Mouse (Mus musculus) neutrophil, adult 5-6 weeks (primary cell): ENCODE measurements around the gene Usp22. TPM values are rescaled to one million over a fixed set of nuclear protein-coding genes. Genes with fewer than 3 reads are reported as not detected.
A peak's percentile ranks its signal among the peaks of the same experiment; 100 is the strongest.

Experiments
- ATAC-seq: fragments of 151-379, 151-347 bp; 2 replicates; pipeline ENCODE4 v1.8.0; 2017; ENCODE audit warnings: mild to moderate bottlenecking, moderate TSS enrichment; ENCODE audit not compliant: insufficient number of reproducible peaks, poor library complexity, low FRiP score, severe bottlenecking; ENCODE audit errors: extremely low read depth
- total RNA-seq: library from RNA; stranded (forward); fragments of 200-1000 nt; gene quantifications from 2 replicates; pipeline ENCODE4 v1.2.3, GENCODE M21; 2017

Gene Usp22
- total RNA-seq, 1 experiment from 2014 or later = 94.3 TPM

DNA sequence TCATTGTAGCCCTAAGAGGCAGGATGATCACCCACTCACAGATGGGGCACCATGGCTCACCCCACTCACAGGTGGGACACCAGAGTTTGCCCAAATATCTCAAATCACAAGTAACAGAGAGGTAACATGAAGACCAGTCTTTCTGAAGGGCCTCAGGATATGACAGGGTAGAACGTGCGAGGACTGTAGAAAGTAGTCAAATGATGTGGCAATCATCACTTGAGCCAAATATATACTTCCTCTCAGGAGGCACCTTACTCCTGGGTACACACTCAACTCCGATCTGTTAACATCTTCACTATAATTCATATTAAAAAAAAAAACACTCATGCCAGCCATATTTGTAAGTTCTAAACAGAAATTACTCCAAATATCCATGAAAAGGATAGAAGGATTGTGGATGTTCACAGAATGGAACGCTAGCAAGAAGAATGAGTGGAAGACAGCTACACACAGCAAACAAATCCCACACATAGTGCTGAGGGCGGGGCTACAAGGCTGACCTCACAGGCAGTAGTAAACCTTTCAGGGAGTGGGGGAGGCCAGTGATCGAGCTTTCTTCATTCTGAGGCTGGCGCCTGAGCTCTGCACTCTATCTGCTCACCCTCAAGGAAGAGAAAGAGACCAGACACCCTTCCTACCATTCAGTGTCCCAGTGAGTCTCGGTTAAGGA, 62.4 kb downstream of the Usp22 start:
- peak; percentile 42 for ATAC-seq

DNA sequence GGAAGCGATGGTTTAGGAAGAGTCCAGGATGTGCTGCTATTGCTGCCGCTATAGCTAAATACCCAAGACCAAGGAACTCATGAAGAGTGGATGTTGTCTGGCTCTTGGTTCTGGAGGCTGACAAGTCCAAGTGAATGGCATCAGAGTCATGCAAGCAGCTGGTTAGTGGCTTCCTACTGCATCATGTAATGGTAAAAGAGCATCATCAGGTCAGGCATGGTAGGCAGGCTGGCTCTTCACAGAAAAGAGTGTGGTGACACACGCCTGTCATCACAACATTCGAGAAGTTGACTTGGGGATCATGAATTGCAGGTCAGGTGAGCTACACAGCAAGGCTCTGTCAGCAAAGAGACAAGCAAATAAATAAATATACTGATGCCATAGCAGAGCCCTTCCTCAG, 63.4 kb downstream of the Usp22 start:
- no peak for ATAC-seq

DNA sequence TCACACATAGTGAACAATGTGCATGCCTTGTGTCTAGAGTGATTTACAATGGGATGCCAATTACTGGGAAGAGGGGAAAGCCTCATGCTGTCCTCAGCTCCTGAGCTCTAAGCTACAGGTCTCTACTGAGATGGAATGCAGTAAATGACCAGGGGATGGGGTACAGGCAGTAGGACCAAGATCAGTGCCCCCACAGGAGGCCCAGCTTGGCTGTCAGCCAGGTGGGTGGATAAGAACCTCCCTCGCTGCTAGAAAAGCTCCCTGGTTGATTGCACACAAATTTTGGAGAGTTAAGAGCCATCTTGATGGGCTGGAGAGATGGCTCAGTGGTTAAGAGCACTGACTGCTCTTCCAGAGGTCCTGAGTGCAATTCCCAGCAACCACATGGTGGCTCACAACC, 63.9 kb downstream of the Usp22 start:
- no peak for ATAC-seq

DNA sequence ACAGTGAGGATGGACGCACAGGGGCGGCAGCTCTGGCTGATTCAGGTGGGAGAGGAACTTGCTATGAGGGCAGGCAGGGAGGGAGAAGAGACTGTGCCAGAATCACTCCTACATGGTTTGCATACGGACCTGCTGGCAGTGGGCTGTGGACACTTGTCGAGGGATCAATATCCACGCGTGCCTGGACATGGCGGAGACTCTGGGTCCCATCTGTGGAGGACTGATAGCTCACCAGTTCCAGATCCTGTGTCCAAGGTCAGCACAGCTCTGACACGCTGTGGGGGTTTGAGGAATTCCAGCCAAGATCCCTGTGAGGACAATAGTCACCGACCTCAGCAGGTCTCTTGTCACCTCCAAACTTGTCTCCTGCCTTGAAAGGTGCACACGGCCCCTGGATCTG, 64.7 kb downstream of the Usp22 start:
- ATAC-seq = no peak

DNA sequence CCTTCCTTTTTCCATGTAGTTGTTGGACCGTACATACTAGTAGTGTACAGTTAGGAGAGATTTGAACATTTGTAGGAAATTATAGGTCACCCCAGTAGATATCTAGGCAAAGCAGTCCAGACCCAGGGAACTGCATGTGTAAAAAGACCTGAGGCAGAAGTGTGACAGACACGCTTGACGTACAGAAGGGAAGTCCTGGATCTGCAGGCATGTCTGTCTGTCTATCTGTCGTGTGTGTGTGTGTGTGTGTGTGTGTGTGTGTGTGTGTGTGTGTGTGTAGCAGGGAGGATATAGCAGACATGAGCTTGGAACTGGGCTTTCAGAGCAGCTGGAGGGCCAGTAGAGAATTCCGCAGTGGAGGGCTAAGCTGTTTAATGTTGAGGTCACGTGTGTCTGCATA, 65.1 kb downstream of the Usp22 start:
- no peak for ATAC-seq

DNA sequence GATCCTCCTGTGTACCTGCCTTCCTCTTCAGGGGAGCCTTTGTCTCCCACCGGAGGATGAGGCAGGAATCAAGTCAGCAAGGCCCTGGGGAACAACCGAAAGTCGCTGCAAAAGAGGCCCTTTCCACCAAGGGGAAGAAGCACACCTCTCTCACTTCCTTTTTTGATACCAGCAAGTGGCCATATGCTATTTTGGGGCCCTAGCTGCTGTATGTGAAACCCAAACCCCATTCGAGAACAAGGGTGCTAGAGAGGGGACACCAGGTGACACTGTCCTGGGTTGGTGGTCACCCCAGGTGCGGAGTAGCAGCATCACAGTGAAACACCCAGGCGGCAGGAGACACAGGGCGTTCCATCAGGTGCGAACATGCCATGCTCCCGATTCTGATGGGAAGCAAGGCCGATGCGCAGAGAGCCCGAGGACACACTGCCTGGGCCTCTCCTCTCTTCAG, 65.9 kb downstream of the Usp22 start:
- ATAC-seq = peak; percentile 55

DNA sequence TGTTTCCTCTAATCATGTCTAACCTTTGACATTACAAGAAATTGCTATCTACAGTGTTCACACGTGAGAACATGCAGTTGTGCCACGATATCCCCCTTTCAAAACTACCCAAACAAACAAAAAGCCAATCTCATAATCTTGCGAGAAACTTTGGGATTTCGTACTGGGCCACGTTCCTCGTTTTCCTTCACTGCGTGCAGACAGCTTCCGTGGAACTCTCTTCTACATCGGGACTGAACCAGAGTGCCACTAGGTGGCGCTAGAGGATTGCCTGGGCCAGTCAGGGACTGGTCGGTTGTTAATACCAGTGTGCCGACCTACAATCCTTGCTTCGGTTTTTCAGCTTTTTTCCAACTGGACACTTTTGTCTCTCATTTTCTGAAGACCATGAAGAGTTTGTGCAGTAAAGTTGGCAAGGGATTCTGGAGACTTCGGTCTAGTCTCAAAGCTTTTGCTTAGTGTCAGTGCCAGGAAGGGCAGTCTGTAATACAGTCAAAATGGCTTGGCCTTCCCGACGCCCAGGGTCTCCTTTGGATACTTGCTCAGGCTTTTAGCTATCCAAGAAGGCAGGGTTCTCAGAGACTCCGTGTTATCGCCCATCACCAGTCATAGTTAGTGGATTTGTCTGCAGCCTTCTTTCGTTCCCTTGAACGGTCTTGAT, 70.5 kb downstream of the Usp22 start:
- ATAC-seq = peak; percentile 72

DNA sequence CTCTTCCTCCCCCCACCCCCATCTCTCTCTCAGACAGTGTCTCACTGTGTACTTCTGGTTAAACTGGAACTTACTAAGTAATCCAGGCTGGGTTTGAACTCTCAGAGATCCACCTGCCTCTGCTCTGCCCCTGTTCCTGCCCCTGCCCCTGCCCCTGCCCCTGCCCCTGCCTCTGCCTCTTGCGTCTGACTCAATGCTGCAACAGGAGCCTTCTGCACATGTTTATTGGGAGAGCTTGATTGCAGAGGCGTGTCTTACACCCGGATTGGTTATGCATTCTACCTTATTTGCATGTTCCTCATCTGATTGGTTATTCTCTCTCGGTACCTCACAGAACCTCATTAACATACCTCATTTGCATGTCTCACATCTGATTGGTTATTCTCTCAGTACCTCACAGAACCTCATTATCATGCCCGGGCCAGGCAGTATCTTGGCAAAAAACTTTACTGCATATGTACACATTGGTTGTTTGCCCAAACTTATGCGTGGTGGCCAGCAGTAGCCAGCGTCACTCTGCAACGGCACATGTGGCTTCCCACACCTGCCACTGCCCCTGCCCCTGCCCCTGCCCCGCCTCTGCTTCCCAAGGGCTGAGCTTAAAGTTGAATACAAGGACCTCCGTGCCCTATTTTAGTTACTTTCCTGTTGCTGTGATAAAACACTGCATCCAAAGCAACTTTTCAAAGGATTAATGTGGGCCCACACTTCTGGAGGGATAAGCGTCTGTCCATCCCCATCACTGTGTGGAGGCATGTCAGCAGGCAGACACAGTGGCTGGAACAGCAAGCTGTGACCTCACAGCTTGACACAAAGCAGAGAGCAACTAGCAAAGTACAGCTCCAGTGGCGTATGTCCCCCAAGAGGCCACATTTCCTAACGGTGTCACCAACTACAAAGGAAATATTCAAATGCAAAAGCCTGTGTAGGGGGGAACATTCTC, 72.2 kb downstream of the Usp22 start:
- no peak for ATAC-seq

Other genes starting within 250 kb of the Usp22 start
- 44.1 and 49.0 TPM in 2 replicates for gene Map2k3, start 243.0 kb downstream of the Usp22 start, total RNA-seq
- not detected in 2 replicates for gene Kcnj12, start 152.5 kb downstream of the Usp22 start, total RNA-seq
- 162 and 169 TPM in 2 replicates for gene Tnfrsf13b, start 48.3 kb downstream of the Usp22 start, total RNA-seq
- gene Aldh3a1, start 32.5 kb upstream of the Usp22 start, total RNA-seq = 0.93 TPM in 1 of 2 replicates, not detected in the other
- gene Aldh3a2, start 92.4 kb upstream of the Usp22 start, total RNA-seq = 58.1 and 65.1 TPM in 2 replicates
- not detected in 2 replicates for gene Slc47a2, start 167.8 kb upstream of the Usp22 start, total RNA-seq
- not detected in 2 replicates for gene Slc47a1, start 203.3 kb upstream of the Usp22 start, total RNA-seq